Mouse (Mus musculus): Measurements from ENCODE around the gene Reg4.

DNA sequence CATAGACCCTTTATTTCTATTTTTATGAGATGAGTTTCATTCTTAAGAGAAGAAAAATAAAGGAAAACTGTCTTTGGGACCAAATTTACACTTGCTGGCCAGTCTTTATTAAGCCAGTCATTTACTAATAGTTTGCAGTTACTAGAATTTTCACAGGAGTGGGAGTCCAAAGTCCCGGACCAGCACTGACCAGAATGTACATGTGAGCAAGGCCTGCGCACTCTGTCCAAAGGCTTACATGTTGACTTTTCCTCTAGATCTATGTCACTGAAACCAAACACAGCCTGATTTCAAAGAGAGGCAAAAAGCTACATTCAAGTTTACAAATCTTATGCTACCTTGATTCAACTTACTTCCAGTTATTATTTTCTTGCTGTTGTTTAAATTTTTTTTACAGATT, 40.2 kb downstream of the Reg4 start:
- TF ChIP-seq POLR2A (IDR thresholded peaks at IDR 0.05; ENCODE audit: low read depth, low read length) (no peak), CTCF (conservative IDR thresholded peaks at IDR 0.05; ENCODE audit: insufficient read depth, insufficient read length, low read depth, low read length) (no peak)
